Mouse (Mus musculus): Measurements from ENCODE around the gene Mettl26. TPM values are rescaled to one million over a fixed set of nuclear protein-coding genes. Genes with fewer than 3 reads are reported as not detected.

The Mettl26 gene
- polyA plus RNA-seq, 1 experiment from 2014 or later, result 57.1 TPM

DNA sequence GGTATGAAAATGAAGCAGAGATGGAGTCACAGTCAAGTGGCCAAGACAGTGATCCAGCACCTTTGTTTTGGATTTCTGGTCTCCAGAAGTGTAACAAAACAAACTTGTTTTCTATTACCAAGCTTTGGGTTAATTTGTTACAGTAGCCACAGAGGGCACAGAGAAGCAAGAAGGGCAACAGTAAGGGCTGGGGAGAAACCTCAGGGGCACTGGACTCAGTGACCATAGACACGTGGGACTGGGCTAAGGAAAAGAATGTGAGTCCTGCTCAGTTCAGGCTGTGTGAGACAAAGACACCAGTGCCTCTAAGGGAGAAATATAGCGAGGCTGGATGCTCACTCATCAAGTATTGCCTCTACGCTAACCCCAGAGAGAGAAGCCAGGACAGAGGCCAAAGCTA is 2.2 kb upstream of the Mettl26 start:
- Histone ChIP-seq H3K27ac (ENCODE audit: low read length) (no peak overlapping the region), H3K4me2 (ENCODE audit: low read depth, low read length) (no peak overlapping the region), H3K36me3 (ENCODE audit: control insufficient read depth, insufficient read depth, low read length) (peaks cover under 1% of the 10 kb centered on the region; the same call in 1 of the 2 replicates), H3K9me3 (replicated peaks; ENCODE audit: control insufficient read depth, low read length) (no peaks in the 10 kb centered on the region), H3K4me3 (replicated peaks; ENCODE audit: low read length) (no peak overlapping the region), H3K27me3 (ENCODE audit: control insufficient read depth, insufficient read depth, low read length) (no peaks in the 10 kb centered on the region), H3K9ac (ENCODE audit: low read length) (no peak overlapping the region), H3K4me1 (ENCODE audit: control insufficient read depth, insufficient read depth, low read length) (peaks cover 21% of the 10 kb centered on the region)
- no peak for ATAC-seq (ENCODE audit: insufficient read depth, low FRiP score)
- 78% methylated on average over 3 of the region's 3 CpGs for WGBS

DNA sequence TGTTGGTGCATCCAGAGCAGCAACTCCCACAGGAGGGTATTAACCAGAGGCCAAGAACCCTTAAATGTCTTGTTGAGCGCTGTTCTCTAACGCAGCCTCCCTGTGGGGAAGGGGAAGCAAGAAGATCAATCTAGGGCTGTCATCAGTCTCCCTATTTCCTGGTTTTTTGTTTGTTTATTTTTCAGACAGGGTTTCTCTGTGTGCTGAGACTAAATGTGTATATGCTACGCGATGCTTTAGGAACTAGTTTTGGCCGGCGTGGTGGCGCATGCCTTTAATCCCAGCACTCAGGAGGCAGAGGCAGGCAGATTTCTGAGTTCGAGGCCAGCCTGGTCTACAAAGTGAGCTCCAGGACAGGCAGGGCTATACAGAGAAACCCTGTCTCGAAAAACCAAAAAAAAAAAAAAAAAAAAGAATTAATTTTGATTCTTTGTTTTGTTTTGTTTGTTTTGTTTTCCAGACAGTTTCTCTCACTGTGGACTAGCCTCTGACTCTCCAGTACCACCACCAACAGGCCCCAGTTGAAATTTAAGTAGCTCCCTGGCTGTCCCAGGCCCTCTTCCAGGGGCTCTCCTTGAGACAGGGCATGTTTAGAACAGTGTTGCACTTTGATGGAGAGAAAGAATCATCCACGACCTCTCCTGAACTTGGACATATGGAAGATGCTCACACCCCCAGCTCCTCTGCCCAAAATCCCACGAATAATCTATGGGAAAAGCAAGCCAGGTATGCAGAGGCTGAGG is 1.3 kb upstream of the Mettl26 start:
- WGBS, result 73% methylated on average over 11 of the region's 11 CpGs
- Histone ChIP-seq H3K36me3 (ENCODE audit: control insufficient read depth, insufficient read depth, low read length) (peaks cover 7% of the 10 kb centered on the region; the same call in 1 of the 2 replicates), H3K4me3 (replicated peaks; ENCODE audit: low read length) (peak overlapping the region; percentile 93; the same call in 1 of the 2 replicates), H3K4me1 (ENCODE audit: control insufficient read depth, insufficient read depth, low read length) (peaks cover 16% of the 10 kb centered on the region), H3K27ac (ENCODE audit: low read length) (no peak overlapping the region), H3K27me3 (ENCODE audit: control insufficient read depth, insufficient read depth, low read length) (no peaks in the 10 kb centered on the region), H3K9ac (ENCODE audit: low read length) (peak overlapping the region; percentile 85), H3K4me2 (ENCODE audit: low read depth, low read length) (peak overlapping the region; percentile 90; the same call in 1 of the 2 replicates), H3K9me3 (replicated peaks; ENCODE audit: control insufficient read depth, low read length) (no peaks in the 10 kb centered on the region)
- no peak for ATAC-seq (ENCODE audit: insufficient read depth, low FRiP score)

DNA sequence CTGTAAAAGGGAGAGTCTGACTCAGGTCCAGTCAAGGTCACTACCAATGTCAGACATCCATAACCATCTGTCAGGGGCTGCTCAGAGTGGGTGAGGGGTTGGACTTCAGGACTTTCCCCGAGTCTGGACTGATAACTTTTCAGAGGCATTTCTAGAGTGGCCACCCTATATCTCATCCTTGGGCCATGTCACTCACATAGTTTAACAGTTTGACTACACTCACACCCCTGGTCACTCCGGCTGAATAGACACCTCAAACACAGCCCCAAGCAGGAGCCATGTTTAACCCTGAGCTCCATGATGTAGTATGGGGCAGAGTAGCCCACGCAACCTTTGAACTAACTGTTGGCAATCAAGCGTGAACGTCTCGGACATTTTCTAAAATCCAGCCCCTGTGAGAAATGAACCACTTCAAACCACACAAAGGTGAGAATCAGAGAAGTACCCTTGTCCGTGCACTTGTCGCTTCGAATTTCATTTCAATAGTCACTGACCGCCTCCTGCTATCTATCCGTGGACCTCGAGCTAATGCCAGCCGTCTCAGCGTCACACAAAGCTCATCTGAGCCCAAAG is 640 bp upstream of the Mettl26 start:
- Histone ChIP-seq H3K9me3 (replicated peaks; ENCODE audit: control insufficient read depth, low read length) (no peaks in the 10 kb centered on the region), H3K27me3 (ENCODE audit: control insufficient read depth, insufficient read depth, low read length) (no peaks in the 10 kb centered on the region), H3K4me3 (replicated peaks; ENCODE audit: low read length) (peak overlapping the region; percentile 93), H3K36me3 (ENCODE audit: control insufficient read depth, insufficient read depth, low read length) (peaks cover 7% of the 10 kb centered on the region; the same call in 1 of the 2 replicates), H3K4me2 (ENCODE audit: low read depth, low read length) (peak overlapping the region; percentile 90), H3K9ac (ENCODE audit: low read length) (peak overlapping the region; percentile 85), H3K27ac (ENCODE audit: low read length) (peak overlapping the region; percentile 97), H3K4me1 (ENCODE audit: control insufficient read depth, insufficient read depth, low read length) (peaks cover 16% of the 10 kb centered on the region)
- WGBS, result 4% methylated on average over 14 of the region's 14 CpGs
- ATAC-seq (ENCODE audit: insufficient read depth, low FRiP score), result no peak

DNA sequence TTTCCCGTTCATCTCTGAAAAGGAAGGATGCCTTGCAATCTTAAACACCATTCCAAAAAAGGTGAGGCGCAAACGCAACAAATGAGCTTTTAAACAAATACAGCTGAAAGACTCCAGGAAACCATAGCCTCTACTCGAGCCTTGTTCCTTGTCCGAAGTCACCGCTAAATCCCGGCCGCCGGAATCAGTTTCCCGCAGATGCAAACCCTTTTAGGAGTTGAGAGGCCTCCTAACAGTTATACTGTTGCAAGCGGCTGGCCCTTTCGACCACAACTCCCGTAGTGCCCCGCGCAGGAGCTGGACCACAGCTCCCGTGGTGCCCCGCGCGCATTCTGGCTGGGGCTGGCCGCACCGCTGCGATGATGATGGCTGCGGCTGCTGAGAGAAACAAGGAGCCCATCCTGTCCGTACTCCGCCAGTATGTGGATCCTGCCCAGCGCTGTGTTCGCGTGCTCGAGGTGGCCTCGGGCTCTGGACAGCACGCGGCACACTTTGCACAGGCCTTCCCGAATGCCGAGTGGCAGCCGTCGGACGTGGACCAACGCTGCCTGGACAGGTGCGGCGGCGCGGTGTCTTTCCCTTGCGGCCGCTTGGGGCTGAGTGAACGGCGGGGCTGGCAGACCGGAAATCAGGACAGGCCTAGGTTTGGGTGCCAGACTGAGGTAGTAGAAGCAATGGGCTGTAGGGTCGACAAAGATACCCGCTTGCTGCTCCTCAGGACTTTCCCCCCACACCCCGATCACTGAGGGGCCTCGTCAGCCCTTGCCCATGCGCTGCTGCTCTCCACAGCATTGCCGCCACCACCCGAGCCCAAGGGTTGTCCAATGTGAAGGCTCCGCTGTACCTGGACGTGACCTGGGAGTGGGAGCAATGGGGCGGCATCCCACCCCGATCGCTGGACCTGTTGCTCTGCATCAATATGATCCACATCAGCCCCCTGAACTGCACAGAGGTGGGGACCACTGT is 580 bp downstream of the Mettl26 start:
- Histone ChIP-seq H3K27me3 (ENCODE audit: control insufficient read depth, insufficient read depth, low read length) (no peaks in the 10 kb centered on the region), H3K9ac (ENCODE audit: low read length) (peak overlapping the region; percentile 85), H3K9me3 (replicated peaks; ENCODE audit: control insufficient read depth, low read length) (no peaks in the 10 kb centered on the region), H3K27ac (ENCODE audit: low read length) (peak overlapping the region; percentile 97), H3K36me3 (ENCODE audit: control insufficient read depth, insufficient read depth, low read length) (peaks cover 7% of the 10 kb centered on the region; the same call in 1 of the 2 replicates), H3K4me1 (ENCODE audit: control insufficient read depth, insufficient read depth, low read length) (peaks cover 19% of the 10 kb centered on the region), H3K4me2 (ENCODE audit: low read depth, low read length) (peak overlapping the region; percentile 90), H3K4me3 (replicated peaks; ENCODE audit: low read length) (peak overlapping the region; percentile 93)
- peak; percentile 93 for ATAC-seq (ENCODE audit: insufficient read depth, low FRiP score)
- under 1% methylated on average over 59 of the region's 59 CpGs for WGBS

DNA sequence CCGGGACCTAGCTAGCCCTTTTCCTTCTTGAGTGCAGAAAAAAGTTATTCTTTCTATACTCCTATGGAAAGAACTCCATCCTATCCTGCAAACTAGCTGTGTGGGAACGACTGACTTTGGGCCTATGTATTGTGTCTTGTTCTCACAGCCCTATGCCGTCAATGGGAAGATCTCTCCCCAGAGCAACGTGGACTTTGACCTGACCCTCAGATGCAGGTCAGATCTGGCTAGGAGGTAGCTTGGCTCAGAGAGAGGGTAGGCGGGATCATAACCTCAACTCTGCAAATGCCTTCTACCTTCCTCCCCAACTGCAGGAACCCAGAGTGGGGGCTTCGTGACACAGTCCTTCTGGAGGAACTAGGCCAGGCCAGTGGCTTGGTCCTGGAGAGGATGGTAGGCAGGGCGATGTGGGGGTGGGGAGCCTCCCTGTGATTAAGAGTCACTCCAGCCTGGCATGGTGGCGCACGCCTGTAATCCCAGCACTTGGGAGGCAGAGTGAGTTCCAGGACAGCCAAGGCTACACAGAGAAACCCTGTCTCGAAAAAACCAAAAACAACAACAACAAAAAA is 1.6 kb downstream of the Mettl26 start:
- Histone ChIP-seq H3K9me3 (replicated peaks; ENCODE audit: control insufficient read depth, low read length) (no peaks in the 10 kb centered on the region), H3K4me1 (ENCODE audit: control insufficient read depth, insufficient read depth, low read length) (peaks cover 27% of the 10 kb centered on the region), H3K27me3 (ENCODE audit: control insufficient read depth, insufficient read depth, low read length) (no peaks in the 10 kb centered on the region), H3K9ac (ENCODE audit: low read length) (peak overlapping the region; percentile 85), H3K36me3 (ENCODE audit: control insufficient read depth, insufficient read depth, low read length) (peaks cover 7% of the 10 kb centered on the region; the same call in 1 of the 2 replicates), H3K4me2 (ENCODE audit: low read depth, low read length) (peak overlapping the region; percentile 90), H3K4me3 (replicated peaks; ENCODE audit: low read length) (peak overlapping the region; percentile 93), H3K27ac (ENCODE audit: low read length) (no peak overlapping the region)
- WGBS, result 58% methylated on average over 10 of the region's 10 CpGs
- ATAC-seq (ENCODE audit: insufficient read depth, low FRiP score), result no peak

DNA sequence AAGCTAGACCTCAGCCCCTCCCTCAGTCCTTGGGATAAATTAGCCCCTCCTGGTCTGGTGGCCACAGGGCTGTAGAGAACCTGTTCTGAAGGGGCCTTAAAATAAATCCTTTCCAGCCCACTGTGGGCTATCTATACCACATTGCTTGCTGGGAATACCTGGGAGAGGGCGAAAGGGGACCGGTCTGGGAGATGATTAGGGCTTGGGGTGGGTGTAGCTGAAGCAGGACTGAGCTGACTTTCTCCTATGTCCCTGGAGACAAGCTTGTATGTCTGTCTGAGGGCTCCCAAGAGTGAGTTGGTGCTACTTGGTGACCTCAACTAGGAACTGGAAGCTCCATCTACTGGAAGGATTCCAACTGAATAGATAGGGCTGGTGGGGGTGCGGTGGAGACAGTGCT is 2.2 kb downstream of the Mettl26 start:
- H3K4me2 ChIP-seq (ENCODE audit: low read depth, low read length), result no peak overlapping the region
- H3K4me1 ChIP-seq (ENCODE audit: control insufficient read depth, insufficient read depth, low read length), result peaks cover 29% of the 10 kb centered on the region
- no peaks in the 10 kb centered on the region for H3K27me3 ChIP-seq (ENCODE audit: control insufficient read depth, insufficient read depth, low read length)
- no peak overlapping the region for H3K27ac ChIP-seq (ENCODE audit: low read length)
- no peak for ATAC-seq (ENCODE audit: insufficient read depth, low FRiP score)
- H3K36me3 ChIP-seq (ENCODE audit: control insufficient read depth, insufficient read depth, low read length), result peaks cover 7% of the 10 kb centered on the region; the same call in 1 of the 2 replicates
- no peak overlapping the region for H3K4me3 ChIP-seq (replicated peaks; ENCODE audit: low read length)
- 88% methylated on average over 3 of the region's 3 CpGs for WGBS
- no peaks in the 10 kb centered on the region for H3K9me3 ChIP-seq (replicated peaks; ENCODE audit: control insufficient read depth, low read length)
- H3K9ac ChIP-seq (ENCODE audit: low read length), result no peak overlapping the region

DNA sequence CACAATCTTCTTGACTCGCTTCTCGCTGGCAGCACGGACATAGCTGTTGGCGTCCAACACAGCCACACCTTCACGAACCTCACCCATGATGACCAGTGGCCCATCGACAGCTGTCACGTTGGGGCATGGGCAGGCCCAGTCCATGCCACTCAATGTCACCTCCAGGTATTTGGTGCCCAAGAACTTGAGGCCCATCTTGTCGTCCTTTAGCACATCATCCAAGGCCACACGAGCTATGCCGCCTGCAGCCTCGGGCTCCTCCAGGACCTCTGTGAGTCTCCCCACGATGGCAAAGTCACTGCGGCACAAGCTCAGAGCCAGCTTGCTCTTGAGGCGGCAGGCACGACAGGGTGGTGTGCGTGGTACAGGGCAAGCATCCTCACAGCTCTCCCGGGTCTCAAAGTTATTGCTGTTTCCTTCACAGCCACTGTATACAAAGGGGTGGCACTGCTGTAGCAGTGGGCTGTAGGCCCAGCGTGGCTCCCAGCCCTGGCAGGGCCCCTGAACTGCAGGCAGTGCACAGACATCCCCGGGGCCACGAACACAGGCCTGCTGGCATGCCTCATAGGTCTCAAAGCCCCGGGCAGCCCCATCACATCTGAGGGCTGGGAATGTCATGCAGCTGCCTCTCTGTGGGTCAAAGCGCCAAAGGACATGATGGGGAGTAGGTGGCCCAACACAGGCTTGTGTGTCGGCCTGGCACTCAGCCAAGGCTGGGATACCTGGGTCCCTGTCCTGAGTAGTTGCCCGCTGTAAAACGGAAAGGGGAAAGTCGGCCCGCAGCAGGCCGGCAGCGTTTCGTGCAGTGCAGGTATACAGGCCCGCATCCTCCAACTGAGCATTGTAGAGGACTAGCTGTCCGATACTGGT is 3.1 kb downstream of the Mettl26 start:
- WGBS, result 91% methylated on average over 32 of the region's 32 CpGs
- Histone ChIP-seq H3K4me3 (replicated peaks; ENCODE audit: low read length) (no peak overlapping the region), H3K4me2 (ENCODE audit: low read depth, low read length) (no peak overlapping the region), H3K36me3 (ENCODE audit: control insufficient read depth, insufficient read depth, low read length) (peaks cover 7% of the 10 kb centered on the region; the same call in 1 of the 2 replicates), H3K9me3 (replicated peaks; ENCODE audit: control insufficient read depth, low read length) (no peaks in the 10 kb centered on the region), H3K4me1 (ENCODE audit: control insufficient read depth, insufficient read depth, low read length) (peaks cover 29% of the 10 kb centered on the region), H3K27me3 (ENCODE audit: control insufficient read depth, insufficient read depth, low read length) (no peaks in the 10 kb centered on the region), H3K9ac (ENCODE audit: low read length) (no peak overlapping the region), H3K27ac (ENCODE audit: low read length) (no peak overlapping the region)
- ATAC-seq (ENCODE audit: insufficient read depth, low FRiP score), result no peak

DNA sequence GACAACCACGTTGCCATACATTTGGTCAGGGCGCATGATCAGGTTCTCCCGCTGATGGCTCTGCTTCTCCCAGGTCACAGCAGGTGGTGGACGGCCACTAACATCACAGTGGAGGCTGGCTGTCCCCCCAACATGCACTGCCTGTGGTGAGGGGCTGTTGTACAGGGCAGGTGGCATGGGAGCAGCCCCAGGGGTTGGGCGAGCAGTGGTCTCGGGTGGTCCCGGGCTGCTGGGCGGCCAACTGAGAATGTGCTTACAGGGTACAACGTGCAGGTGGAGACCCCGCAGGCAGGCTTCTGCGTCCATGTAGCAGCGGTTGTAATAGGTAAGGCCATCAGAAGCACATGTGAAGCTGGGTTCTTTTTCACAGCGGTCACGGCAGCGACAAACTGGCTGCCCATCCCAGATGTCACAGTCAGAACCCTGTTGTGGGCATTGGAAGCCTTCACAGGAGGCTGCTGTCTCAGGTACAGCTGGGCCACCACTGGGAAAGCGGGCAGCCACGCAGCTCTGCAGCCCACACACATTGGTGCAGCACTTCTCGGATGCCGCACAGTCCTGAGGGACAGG is 3.8 kb downstream of the Mettl26 start:
- H3K36me3 ChIP-seq (ENCODE audit: control insufficient read depth, insufficient read depth, low read length), result peaks cover 10% of the 10 kb centered on the region
- no peaks in the 10 kb centered on the region for H3K9me3 ChIP-seq (replicated peaks; ENCODE audit: control insufficient read depth, low read length)
- H3K4me3 ChIP-seq (replicated peaks; ENCODE audit: low read length), result no peak overlapping the region
- no peaks in the 10 kb centered on the region for H3K27me3 ChIP-seq (ENCODE audit: control insufficient read depth, insufficient read depth, low read length)
- H3K4me1 ChIP-seq (ENCODE audit: control insufficient read depth, insufficient read depth, low read length), result peaks cover 29% of the 10 kb centered on the region
- H3K4me2 ChIP-seq (ENCODE audit: low read depth, low read length), result no peak overlapping the region
- 92% methylated on average over 19 of the region's 19 CpGs for WGBS
- no peak for ATAC-seq (ENCODE audit: insufficient read depth, low FRiP score)
- no peak overlapping the region for H3K9ac ChIP-seq (ENCODE audit: low read length)
- no peak overlapping the region for H3K27ac ChIP-seq (ENCODE audit: low read length)

Data from stomach, embryonic 16.5 days (tissue).